In genomic region chr5:53499571-53499970, GRCm38 (mm10) we compare ENCODE assay signal across 25 mouse cellular contexts.
"Had no signal": no experiment of that assay in that cellular context is flagged by ENCODE, and none has a peak within 500 bp of the region (broad histone marks: within the 10 kb centered on the region; RNA-seq: fewer than 3 reads in every experiment).

No protein-coding gene starts in this region.

- H3K9me3 ChIP-seq: heart, embryonic 13.5 days; heart, embryonic 15.5 days; hindbrain, embryonic 13.5 days; hindbrain, embryonic 15.5 days; kidney, embryonic 15.5 days; limb, embryonic 13.5 days; limb, embryonic 15.5 days had no signal

- H3K36me3 ChIP-seq: heart, embryonic 13.5 days; heart, embryonic 15.5 days; hindbrain, embryonic 13.5 days; hindbrain, embryonic 15.5 days; kidney, embryonic 15.5 days; limb, embryonic 13.5 days; limb, embryonic 15.5 days had no signal

- DNase-seq: gastrocnemius, postnatal 14 days; gastrocnemius, postnatal 36 days; heart, adult 11 months; heart, adult 2 months; heart, postnatal 14 days; heart, postnatal 36 days; kidney, adult 11 months; kidney, adult 2 months; kidney, adult 9 months; kidney, postnatal 14 days; kidney, postnatal 36 days; layer of hippocampus, adult 9-11 months; layer of hippocampus, postnatal 36 days; left cerebral cortex, postnatal 4 days had no signal

- H3K9ac ChIP-seq: heart, embryonic 13.5 days; heart, embryonic 15.5 days; hindbrain, embryonic 13.5 days; hindbrain, embryonic 15.5 days; kidney, embryonic 15.5 days; limb, embryonic 13.5 days; limb, embryonic 15.5 days had no signal

- H3K27ac ChIP-seq: heart, adult 2 months; heart, embryonic 13.5 days; heart, embryonic 15.5 days; hindbrain, embryonic 13.5 days; hindbrain, embryonic 15.5 days; hindbrain, postnatal 0 days; kidney, embryonic 15.5 days; kidney, postnatal 0 days; limb, embryonic 13.5 days; limb, embryonic 15.5 days had no signal

- H3K27me3 ChIP-seq: heart, embryonic 15.5 days; hindbrain, embryonic 13.5 days; hindbrain, embryonic 15.5 days; kidney, embryonic 15.5 days; limb, embryonic 15.5 days had no signal

- H3K4me2 ChIP-seq: heart, embryonic 11.5 days; heart, embryonic 13.5 days; heart, embryonic 15.5 days; hindbrain, embryonic 13.5 days; hindbrain, embryonic 15.5 days; kidney, embryonic 15.5 days; limb, embryonic 13.5 days; limb, embryonic 15.5 days had no signal

- ATAC-seq: hindbrain, postnatal 0 days; intestine, embryonic 16.5 days had no signal

- H3K4me1 ChIP-seq: heart, embryonic 15.5 days; limb, embryonic 13.5 days; limb, embryonic 15.5 days had no signal

- H3K4me3 ChIP-seq: heart, adult 2 months; heart, embryonic 13.5 days; heart, embryonic 15.5 days; hindbrain, embryonic 13.5 days; hindbrain, embryonic 15.5 days; kidney, embryonic 15.5 days; limb, embryonic 13.5 days; limb, embryonic 15.5 days had no signal
